Mouse (Mus musculus) heart, adult 18-20 months (tissue): ENCODE data around the gene Etnk1. TPM values are rescaled to one million over a fixed set of nuclear protein-coding genes. Genes with fewer than 3 reads are reported as not detected.
A peak's percentile ranks its signal among the peaks of the same experiment; 100 is the strongest.
"Not testable (repeated sequence)": the region's sequence is repeated elsewhere in the genome, so short reads cannot be mapped to it uniquely, and the experiment has no call there.

Experiments
- DNase-seq, 2 experiments: peaks; one replicate each; pipeline ENCODE4 v3.0.0; 2021 to 2022; ENCODE audit warnings: mixed read lengths in 1 of 2
- total RNA-seq, 2 experiments: library from RNA; stranded (reverse); gene quantifications; 2 replicates each; pipeline ENCODE4 v1.2.3; 2021

Gene Etnk1
- total RNA-seq, 2 experiments from 2014 or later: 29.8 to 30.8 TPM

DNA sequence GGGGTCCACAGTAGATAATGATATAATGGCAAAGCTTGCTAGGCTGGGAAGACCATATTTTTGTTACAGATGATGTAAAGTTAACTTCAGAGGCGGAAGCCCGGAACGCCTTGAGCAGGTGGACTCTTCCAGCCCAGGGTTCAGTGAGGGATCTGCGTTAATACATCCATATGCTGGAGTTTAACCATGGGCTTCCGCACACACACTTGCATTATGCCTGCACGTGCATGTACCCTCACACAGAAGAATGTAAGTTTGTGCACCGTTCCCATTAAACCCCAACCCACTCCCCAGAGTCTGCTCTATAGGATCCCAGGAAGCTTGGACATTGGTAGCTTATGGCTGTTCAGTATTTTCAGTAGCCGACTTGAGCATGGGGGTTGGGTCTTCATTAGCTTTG, 4.0 kb downstream of the Etnk1 start:
- DNase-seq: no peak

GRCm38 (mm10) chr6:143171781-143172465, 4.9 kb downstream of the Etnk1 start:
- DNase-seq: no peak

DNA sequence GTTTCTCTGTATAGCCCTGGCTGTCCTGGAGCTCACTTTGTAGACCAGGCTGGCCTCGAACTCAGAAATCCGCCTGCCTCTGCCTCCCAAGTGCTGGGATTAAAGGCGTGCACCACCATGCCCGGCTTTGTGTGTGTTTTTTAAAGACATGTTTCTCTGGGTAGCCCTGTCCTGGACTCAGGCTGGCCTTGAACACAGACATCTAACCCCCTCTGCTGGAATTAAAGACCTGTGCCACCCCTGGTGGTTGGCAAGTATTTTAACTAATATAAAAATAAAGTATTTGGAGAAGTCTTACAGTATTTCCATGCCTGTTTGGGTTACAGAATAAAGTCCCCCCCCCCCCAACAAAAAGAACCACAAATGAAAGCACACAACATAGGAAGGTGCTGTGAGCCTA, 5.7 kb downstream of the Etnk1 start:
- DNase-seq: not testable (repeated sequence)

DNA sequence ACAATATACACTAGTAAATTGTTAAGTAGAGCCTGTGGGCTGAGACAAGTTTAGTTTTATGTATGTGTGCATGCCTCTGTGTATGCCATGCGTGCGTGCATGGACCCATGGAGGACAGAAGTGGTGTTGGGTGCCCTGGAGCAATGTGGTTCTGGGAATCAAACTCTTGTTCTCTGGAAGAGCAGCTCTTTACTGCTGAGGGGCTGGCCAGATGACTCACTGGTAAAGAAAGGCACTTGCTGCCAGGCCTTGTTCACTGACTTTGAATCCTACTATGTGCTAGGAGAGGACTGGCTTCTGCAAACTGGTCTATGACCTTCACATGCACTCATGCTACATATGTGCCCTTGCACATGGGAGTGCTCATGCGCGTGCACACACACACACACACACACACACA, 7.2 kb downstream of the Etnk1 start:
- no peak for DNase-seq

DNA sequence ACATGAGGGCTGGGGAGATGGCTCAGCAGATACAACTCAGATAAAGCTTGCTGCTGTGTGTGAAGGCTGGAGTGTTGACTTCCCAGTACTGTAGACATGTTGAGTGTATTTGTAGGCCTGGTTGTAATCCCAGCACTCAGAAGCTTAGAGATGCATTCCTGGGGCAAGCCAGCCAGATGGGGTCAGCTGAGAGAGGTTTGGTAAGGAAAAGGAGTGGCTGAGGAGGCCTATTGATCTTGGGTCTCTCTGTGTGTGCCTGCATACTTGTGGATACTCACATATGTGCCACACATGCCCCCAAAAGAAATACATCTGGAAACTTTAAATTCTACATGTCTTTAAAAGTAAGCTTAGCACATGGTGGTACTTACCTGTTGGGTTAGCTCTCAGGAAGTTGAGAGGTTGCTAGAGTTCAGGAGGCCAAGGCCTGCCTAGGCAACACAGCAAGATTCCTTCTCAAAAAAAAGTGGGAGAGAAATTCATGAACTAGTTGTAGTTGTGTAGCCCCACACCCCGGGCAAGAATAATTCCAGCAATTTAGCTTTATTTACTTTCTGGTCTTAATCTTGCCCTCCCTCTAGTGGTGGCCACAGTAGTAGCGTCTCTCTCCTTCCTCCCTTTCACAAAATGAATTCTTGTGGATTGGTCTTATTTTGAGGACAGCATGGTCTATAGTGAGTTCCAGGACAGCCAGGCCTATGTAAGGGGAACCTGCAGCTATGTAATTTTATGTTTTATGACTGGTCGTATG, 8.1 kb downstream of the Etnk1 start:
- DNase-seq: peak; percentile 28 to 68

- no peak for DNase-seq
These were observed 9.1 kb downstream of the Etnk1 start for GRCm38 (mm10) chr6:143176076-143176475.

DNA sequence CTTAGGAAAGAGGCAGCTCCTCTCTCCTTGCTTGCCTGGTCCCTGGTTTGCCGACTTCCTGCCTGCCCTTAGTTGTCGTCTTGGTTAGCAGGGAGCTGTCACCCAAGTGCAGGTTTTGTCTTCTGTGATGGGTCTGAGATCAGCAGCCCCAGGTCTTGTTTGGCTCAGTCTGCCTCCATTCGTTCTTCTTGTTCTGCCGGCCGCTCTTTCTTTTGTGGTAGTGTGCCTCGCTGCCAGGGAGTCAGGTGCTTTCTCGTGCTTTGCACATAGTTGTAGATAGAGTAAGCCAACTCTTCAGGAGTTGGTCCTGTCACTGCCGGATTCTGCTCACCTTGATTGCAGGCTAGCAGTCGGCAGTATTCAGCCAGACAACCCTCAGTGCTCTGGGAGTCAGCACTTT, 9.6 kb downstream of the Etnk1 start:
- no peak for DNase-seq

- no peak for DNase-seq
These were observed 12.2 kb downstream of the Etnk1 start for GRCm38 (mm10) chr6:143179181-143179580.

DNA sequence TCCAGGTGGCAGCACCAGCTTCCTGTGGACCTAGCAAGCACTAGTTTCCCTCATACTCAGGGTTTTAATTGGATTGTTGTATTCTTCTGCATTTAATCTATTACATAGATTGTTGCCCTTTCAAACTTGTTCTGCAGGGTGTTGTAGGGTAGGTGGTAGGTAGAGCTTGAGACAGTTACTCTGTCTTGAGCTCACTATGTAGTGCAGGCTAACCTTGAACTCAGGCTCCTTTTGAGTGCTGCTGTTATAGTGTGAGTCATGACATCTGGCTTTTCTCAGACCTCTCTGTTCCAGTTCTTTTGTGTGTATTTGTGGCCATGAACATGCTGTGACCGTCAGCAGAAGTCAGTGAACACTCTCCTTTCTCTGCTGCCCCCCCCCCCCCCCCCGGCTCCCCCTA, 12.7 kb downstream of the Etnk1 start:
- DNase-seq: no peak

GRCm38 (mm10) chr6:143180511-143180910, 13.5 kb downstream of the Etnk1 start:
- DNase-seq: no peak

- no peak for DNase-seq
These were observed 17.1 kb downstream of the Etnk1 start for GRCm38 (mm10) chr6:143184099-143184498.

DNA sequence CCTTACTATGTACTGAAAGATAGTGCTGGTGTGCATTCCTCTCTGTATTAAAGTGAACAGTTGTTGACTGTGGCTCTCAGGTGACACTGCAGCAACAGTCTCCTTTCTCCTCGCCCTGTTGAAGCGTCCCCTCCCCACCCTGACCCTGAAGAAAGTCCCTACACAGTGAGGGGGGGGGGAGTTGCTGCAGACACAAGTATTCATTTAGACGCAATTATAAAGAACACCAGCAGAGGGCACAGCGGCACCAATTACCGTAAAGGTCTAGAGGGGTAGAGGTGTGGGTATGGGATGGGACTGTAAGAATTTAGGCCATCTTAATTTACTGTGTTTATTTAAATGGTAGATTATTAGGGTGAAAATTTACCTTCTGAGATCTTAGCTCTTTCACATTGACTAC, 17.7 kb downstream of the Etnk1 start:
- DNase-seq: no peak

DNA sequence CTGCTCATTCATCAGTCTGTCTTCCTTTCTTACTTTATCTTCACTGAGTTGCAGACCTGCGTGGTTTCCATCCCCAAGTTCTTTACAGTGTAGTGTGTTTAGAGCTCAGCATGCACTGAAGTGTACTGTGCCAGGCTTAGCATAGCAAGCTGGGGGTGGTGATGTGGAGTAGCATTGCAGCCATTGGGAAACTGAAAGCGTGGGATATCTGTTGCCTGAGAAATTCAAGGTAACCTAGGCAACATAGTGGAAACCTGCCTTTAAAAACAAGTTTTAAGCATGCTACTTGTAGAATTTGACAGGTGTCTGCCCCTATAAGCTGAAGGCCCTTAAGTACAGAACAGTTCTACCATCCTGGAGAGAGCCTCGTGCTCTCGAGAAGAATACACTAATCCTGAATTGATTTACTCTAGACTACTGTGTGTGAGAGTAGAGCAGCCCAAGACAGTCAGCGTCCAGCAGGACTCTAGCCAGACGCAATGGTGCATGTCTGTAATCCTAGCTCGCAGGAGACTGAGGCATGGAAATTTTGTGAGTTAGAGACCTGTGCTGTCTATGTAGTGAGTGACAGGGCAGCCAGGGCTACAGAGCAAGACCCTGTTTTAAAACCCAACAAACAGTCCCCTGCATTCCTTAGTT, 23.9 kb downstream of the Etnk1 start:
- no peak for DNase-seq

- DNase-seq: no peak
These were observed 24.6 kb downstream of the Etnk1 start for GRCm38 (mm10) chr6:143191477-143192098.

- no peak for DNase-seq
These were observed 25.7 kb downstream of the Etnk1 start for GRCm38 (mm10) chr6:143192709-143193108.

- no peak for DNase-seq
These were observed 26.1 kb downstream of the Etnk1 start for GRCm38 (mm10) chr6:143193166-143193565.

DNA sequence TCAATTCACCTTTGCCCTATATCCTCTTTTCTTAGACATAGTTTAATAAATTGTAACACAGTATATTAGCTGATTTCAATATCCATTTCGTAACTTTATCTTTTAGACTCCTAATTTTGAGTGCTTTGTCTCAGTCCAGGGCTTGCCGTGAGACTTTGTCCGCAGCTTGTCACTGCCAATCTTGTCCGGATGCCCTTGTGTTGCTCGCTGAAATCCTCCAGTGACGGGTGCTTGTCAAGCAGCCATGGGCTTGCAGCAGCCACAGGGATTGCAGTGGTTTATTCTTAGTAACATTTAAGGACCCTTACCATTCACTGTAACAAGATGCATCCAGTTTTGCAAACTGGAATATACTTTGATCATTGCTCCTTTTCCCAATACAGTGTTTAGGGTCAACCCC, 26.6 kb downstream of the Etnk1 start:
- peak; percentile 36 to 42 for DNase-seq

DNA sequence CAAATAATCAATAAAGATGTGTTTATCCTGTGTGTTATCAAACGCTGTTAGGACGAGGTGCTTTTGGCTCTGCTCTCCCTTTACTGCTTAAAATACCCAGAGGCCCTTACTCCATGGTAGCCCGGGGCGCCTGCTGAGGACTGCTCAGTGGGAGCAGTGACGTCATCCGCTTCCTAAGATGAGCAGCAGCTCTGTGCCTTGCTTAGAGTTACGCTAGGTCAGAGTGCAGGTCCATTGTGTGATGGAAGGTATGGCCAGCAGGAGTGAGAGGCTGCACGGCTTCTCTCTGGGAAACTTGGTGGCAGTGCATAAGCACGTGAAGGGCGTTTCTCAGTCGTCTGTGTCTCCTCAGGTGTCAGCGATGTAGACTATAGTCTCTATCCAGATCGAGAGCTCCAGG, 30.0 kb downstream of the Etnk1 start:
- no peak for DNase-seq

DNA sequence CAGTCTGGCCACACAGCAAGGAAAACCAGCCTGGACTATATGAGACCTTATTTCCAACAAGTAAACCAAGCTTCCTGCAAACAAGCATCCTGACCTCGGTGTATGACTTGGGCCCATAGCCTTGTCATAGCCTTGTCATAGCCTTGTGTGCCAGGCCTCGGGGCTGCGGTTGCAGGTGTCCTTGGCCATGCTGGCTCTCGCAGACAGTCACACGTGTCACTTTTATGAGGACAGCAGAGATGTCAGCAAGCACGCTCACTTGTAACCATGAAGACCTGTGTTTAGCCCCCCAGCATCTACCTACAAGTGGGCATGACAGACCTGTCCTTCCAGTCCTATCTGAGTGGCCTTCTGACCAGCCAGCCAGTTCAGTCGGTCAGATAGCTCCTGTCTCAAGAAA, 31.4 kb downstream of the Etnk1 start:
- no peak for DNase-seq

GRCm38 (mm10) chr6:143203097-143203496, 36.1 kb downstream of the Etnk1 start:
- DNase-seq: no peak

- DNase-seq: no peak
These were observed 41.9 kb downstream of the Etnk1 start for GRCm38 (mm10) chr6:143208880-143209279.

DNA sequence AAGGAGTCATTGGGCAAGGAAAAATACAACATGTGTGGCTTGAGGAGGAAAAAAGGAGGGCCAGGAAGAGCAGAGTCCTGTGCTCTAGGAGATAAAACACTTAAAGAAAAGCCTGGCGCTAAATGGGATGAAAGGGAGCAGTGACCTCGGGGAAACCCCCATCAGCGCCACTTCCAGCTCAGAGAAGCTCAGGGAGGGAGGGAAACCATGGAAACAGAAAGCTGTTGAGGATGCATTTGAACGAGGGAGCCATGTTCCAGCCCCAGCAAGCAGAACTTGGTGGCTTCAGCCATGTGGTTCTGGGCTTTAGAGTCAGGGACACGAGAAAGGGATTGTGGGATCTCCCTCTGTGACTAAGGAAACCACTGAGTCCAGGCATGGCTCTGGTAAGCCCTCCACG, 45.7 kb downstream of the Etnk1 start:
- DNase-seq: no peak

DNA sequence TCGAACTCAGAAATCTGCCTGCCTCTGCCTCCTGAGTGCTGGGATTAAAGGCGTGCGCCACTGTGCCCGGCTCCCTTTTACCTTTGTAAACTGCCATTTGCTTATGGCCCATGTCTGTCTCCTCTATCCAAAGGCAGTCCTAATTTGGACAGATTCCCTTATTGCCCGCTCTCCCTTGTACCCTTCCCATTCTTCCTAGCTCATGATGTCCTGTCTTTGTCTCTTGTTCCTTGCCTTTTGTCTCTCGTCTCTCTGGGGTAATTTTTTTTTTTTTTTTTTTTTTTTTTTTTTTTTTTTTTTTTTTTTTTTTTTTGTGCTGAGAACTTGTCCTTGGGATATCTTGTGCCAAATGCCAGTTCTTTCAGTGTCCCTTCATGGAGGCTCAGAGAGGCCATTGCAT, 46.4 kb downstream of the Etnk1 start:
- DNase-seq: no peak
